Mouse (Mus musculus): ENCODE measurements at regions not wholly inside any gene's neighbourhood (a gene's known extent, or its start where the extent isn't known, plus 50 kb on each side); places are given as distances from the start of the nearest gene placed in this dataset.

DNA sequence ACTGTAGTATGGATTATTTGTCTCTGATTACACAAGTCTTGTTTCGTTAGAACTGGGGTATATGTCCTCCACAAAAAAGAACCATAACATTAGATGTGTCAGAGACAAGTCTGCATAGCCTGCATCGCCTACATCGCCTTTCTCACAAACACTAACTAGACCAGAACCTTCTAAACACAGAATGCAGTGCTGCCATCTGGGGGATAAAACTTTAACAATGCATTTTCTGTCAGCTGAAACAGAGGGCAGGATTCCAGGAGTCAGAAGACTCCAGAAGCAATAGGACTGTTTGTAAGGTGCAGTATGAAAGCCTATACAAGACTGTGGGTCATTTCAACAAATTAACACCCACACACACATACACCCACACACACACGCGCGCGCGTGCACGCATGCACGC lies 485.4 kb upstream of the Syt1 start:
- no peak for TF ChIP-seq FLI1 (IDR thresholded peaks at IDR 0.05; ENCODE audit: low read length)
- no peak for TF ChIP-seq GATA1 (IDR thresholded peaks at IDR 0.05; ENCODE audit: borderline replicate concordance, low read length)

Data from megakaryocyte, embryonic 14.5 days (primary cell).